Mouse (Mus musculus) kidney, adult 9 months (tissue): ENCODE results near the gene Fam214a.
"Not testable (repeated sequence)": the region's sequence is repeated elsewhere in the genome, so short reads cannot be mapped to it uniquely, and the experiment has no call there.

Experiments used
- DNase-seq: peaks from one replicate; pipeline ENCODE4 v3.0.0; 2022

Fam214a gene

GRCm38 (mm10) chr9:74981663-74982111 lies 29.0 kb downstream of the Fam214a start:
- no peak for DNase-seq

- no peak for DNase-seq
These were observed 29.5 kb downstream of the Fam214a start for GRCm38 (mm10) chr9:74982193-74982592.

- not testable (repeated sequence) for DNase-seq
These were observed 30.0 kb downstream of the Fam214a start for GRCm38 (mm10) chr9:74982722-74983121.

- DNase-seq: no peak
These were observed 32.6 kb downstream of the Fam214a start for GRCm38 (mm10) chr9:74985173-74985715.

GRCm38 (mm10) chr9:74985770-74986169 lies 33.1 kb downstream of the Fam214a start:
- no peak for DNase-seq

GRCm38 (mm10) chr9:74988893-74989460 lies 36.3 kb downstream of the Fam214a start:
- no peak for DNase-seq

GRCm38 (mm10) chr9:74989990-74990389 lies 37.3 kb downstream of the Fam214a start:
- no peak for DNase-seq

GRCm38 (mm10) chr9:74994611-74995257 lies 42.0 kb downstream of the Fam214a start:
- peak; percentile 56 for DNase-seq

GRCm38 (mm10) chr9:74996349-74996748 lies 43.7 kb downstream of the Fam214a start:
- DNase-seq: no peak

- no peak for DNase-seq
These were observed 45.3 kb downstream of the Fam214a start for GRCm38 (mm10) chr9:74997976-74998375.

- no peak for DNase-seq
These were observed 48.3 kb downstream of the Fam214a start for GRCm38 (mm10) chr9:75001006-75001405.

- DNase-seq: no peak
These were observed 49.0 kb downstream of the Fam214a start for GRCm38 (mm10) chr9:75001611-75002204.

- DNase-seq: no peak
These were observed 49.6 kb downstream of the Fam214a start for GRCm38 (mm10) chr9:75002262-75002661.

GRCm38 (mm10) chr9:75004203-75004602 lies 51.5 kb downstream of the Fam214a start:
- no peak for DNase-seq

- DNase-seq: no peak
These were observed 63.9 kb downstream of the Fam214a start for GRCm38 (mm10) chr9:75016591-75016990.

GRCm38 (mm10) chr9:75019181-75019580 lies 66.5 kb downstream of the Fam214a start:
- no peak for DNase-seq

- DNase-seq: no peak
These were observed 66.9 kb downstream of the Fam214a start for GRCm38 (mm10) chr9:75019592-75019991.

GRCm38 (mm10) chr9:75020561-75020960 lies 67.9 kb downstream of the Fam214a start:
- DNase-seq: no peak

- no peak for DNase-seq
These were observed 69.9 kb downstream of the Fam214a start for GRCm38 (mm10) chr9:75022546-75022945.

- DNase-seq: no peak
These were observed 70.6 kb downstream of the Fam214a start for GRCm38 (mm10) chr9:75023150-75023894.

- no peak for DNase-seq
These were observed 71.4 kb downstream of the Fam214a start for GRCm38 (mm10) chr9:75024089-75024488.

- no peak for DNase-seq
These were observed 73.0 kb downstream of the Fam214a start for GRCm38 (mm10) chr9:75025689-75026088.

GRCm38 (mm10) chr9:75032408-75032807 lies 79.7 kb downstream of the Fam214a start:
- DNase-seq: no peak
